Mouse (Mus musculus) ES-Bruce4 (cell line): ENCODE data around the gene Cox4i1.

Experiments
- CTCF ChIP-seq: IDR thresholded peaks from one replicate; pipeline ENCODE4 v1.8.1; 2011; ENCODE audit warnings: low read depth, low read length
- EP300 ChIP-seq: IDR thresholded peaks from 2 replicates; pipeline ENCODE4 v1.6.1; 2011; ENCODE audit warnings: low read depth, low read length; ENCODE audit not compliant: insufficient read depth

DNA sequence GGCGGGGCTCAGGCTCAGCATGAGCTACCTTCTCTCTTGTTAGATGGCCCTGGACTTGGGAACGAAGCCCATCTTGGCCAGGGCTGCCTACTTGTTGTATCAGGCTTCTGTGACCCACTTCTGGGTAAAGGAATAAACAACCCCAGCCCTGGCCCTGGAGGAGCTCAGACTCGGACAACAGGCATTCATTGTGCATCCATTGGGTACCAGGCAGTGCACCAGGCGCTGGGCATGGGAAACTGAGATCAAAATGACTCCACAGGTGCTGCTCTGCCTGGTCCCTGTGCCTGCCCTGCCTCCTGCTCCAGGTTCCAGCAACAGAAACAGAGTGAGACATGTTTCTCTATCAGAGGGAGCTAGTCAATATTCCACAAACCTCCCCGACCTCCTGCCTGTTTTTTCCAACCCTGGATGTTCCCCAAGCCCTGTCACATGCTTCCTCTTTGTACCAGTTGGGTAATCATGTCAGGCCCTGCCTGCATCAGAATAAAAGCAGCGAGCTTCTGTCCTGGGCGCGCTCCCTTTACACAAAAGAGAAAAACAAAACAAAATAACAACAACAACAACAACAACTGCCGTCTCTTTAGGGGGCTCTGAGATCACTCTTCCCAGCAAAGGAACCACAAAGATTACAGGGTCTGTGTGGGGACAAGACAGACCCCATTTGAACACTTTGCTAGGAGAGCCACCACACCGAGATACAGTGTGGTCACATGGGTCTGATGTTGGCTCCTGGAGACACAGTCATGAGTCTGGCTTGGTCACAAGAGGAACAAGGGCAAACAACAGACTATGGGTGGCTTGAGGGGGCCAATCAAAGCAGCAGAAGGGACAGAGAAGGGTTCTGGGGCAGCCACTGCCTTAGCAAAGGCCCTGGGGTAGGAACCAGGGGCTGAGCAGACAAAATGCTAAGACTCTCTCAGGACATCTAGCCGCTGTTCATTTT lies 48.5 kb upstream of the Cox4i1 start:
- no peak for TF ChIP-seq CTCF
- TF ChIP-seq EP300 = no peak
